Mouse (Mus musculus) hindbrain, embryonic 10.5 days (tissue): ENCODE measurements around the gene Platr17. TPM values are rescaled to one million over a fixed set of nuclear protein-coding genes. Genes with fewer than 3 reads are reported as not detected.

ENCODE experiments used
- DNase-seq: peaks from one replicate; pipeline ENCODE4 v3.0.0-alpha.2; 2017; ENCODE audit warnings: low spot score
- H3K27ac ChIP-seq: fragments of 300-500 bp; sonication (generic); 2 replicates; pipeline ENCODE4 v1.5.1; 2016; ENCODE audit warnings: mild to moderate bottlenecking, moderate library complexity
- H3K27me3 ChIP-seq: fragments of 300-500 bp; sonication (generic); 2 replicates; pipeline ENCODE4 v1.6.1; 2016; ENCODE audit warnings: mild to moderate bottlenecking; ENCODE audit not compliant: poor library complexity, insufficient read depth, severe bottlenecking
- H3K36me3 ChIP-seq: fragments of 300-500 bp; sonication (generic); 2 replicates; pipeline ENCODE4 v1.6.1; 2016; ENCODE audit warnings: mild to moderate bottlenecking, moderate library complexity
- H3K4me1 ChIP-seq: fragments of 300-500 bp; sonication (generic); replicated peaks from 2 replicates; pipeline ENCODE4 v1.6.1; 2016; ENCODE audit warnings: mild to moderate bottlenecking
- H3K4me3 ChIP-seq: fragments of 300-500 bp; sonication (generic); 2 replicates; pipeline ENCODE4 v1.5.1; 2016; ENCODE audit warnings: mild to moderate bottlenecking, moderate library complexity
- H3K9me3 ChIP-seq: fragments of 300-500 bp; sonication (generic); 2 replicates; pipeline ENCODE4 v1.6.1; 2016; ENCODE audit warnings: mild to moderate bottlenecking, moderate library complexity
- WGBS: fragments of 180-500 bp; shearing (Covaris S2); methylation state at CpG from one replicate; pipeline ENCODE4 v1.1.7; 2016; 5-methylcytosine and 5-hydroxymethylcytosine counted together
- polyA plus RNA-seq: library from polyadenylated mRNA; unstranded; fragments of >200 nt; fragmentation: Nextera tagmentation; extraction: Ambion mirVana; gene quantifications from 2 replicates; pipeline ENCODE4 v1.2.1, GENCODE M21; 2016

The Platr17 gene
- polyA plus RNA-seq, 1 experiment from 2014 or later, result 0.34 TPM

DNA sequence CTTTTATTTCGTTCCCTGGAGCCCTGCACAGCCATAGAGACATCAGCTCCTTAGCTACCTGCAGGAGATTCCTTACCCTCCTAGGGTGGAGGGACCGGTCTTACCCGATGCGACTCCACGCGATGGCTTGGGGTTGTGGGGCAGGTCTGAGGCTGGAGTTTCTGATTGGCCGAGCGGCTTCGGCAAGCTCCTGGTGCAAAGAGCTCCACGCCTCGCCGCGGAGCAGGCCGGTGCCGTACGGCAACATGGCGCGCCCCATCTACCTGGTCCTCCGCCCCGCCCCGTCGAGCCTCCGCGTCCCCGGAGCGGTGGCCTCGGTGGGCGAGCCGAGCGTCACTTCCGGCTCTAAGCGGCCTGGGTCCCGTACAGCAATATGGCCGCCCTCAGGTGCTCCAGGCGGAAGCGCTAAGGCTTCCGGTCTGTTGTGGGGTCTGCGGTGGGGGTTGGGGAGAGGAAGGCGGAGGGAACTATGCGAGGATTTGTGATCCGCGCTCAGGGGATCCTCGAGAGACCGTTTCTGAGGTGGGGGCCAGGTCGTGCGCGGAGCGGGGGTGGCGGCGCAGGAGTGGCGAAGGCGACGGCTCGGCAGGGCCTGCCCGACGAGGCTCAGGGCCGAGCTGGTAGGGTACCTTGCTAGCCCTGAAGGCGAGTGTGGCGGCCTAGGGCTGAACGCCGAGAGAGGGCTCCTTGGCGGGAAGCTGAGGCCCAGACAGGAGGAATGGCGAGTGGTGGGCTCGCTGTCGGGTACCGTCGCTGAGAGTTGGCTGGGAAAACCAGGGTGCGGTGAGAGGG lies 4.3 kb downstream of the Platr17 start, which contains the start of gene Daxx:
Gene Daxx (plus strand): TSS at position 338 of the 792 bp plus-strand sequence.
- WGBS, result under 1% methylated on average over 68 of the region's 68 CpGs
- peak; percentile 99 for DNase-seq
- H3K4me1 ChIP-seq, result peaks cover 40% of the 10 kb centered on the region
- peaks cover 40% of the 10 kb centered on the region for H3K36me3 ChIP-seq
- H3K9me3 ChIP-seq, result no peaks in the 10 kb centered on the region
- peak within 1 kb of the TSS; percentile 92 for H3K27ac ChIP-seq
- no peaks in the 10 kb centered on the region for H3K27me3 ChIP-seq
- H3K4me3 ChIP-seq, result peak within 1 kb of the TSS; percentile 95

DNA sequence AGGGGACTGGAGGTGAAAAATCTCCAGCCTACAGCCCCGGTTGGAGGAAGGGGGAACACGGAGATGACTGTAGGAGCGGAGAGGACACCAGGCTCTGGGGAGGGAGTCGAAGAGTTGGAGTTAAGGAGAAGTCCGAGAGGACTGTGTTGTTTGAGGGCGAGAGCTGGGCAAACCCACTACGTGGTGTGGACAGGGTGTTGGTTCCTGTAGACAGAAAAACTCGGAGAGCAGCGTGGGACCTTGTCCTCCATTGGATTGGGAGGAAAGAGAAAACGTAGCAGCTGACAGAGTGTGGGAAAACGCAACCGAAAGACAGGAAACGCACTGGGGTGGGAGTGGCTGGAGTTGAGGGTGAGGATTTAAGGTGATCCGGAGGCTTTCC lies 4.9 kb downstream of the Platr17 start:
- WGBS, result under 1% methylated on average over 14 of the region's 14 CpGs

DNA sequence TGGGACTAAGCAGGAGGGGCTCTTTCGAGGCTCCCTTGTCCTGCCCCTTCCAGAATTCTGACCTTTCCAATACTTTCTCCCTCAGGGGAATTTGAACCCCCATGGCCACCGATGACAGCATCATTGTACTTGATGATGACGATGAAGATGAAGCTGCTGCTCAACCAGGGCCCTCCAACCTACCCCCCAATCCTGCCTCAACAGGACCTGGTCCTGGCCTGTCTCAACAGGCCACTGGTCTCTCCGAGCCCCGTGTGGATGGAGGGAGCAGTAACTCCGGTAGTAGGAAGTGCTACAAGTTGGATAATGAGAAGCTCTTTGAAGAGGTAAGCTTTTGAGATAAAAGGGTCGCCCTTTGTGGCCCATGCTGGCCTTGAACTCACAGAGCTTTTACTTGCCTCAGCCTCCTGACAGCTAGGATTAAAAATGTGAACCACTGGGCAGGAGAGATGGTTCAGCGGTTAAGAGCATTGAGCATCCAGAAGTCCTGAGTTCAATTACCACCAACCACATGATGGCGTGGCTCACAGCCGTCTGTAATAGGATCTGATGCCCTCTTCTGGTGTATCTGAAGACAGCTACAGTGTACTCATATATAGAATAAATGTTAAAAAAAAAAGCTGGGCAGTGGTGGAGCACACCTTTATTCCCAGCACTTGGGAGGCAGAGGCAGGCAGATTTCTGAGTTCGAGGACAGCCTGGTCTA lies 5.6 kb downstream of the Platr17 start:
- no peak for DNase-seq
- H3K27me3 ChIP-seq, result no peaks in the 10 kb centered on the region
- H3K9me3 ChIP-seq, result no peaks in the 10 kb centered on the region
- peaks cover 50% of the 10 kb centered on the region for H3K36me3 ChIP-seq
- WGBS, result 55% methylated on average over 11 of the region's 11 CpGs
- H3K4me1 ChIP-seq, result peaks cover 47% of the 10 kb centered on the region
- H3K4me3 ChIP-seq, result peak overlapping the region; percentile 95
- peak overlapping the region; percentile 92; the same call in 1 of the 2 replicates for H3K27ac ChIP-seq

More for the DNA sequence above, 4.9 kb downstream of the Platr17 start:
- Histone ChIP-seq H3K4me3 (peak overlapping the region; percentile 95), H3K27me3 (no peaks in the 10 kb centered on the region), H3K9me3 (no peaks in the 10 kb centered on the region), H3K27ac (peak overlapping the region; percentile 92), H3K4me1 (peaks cover 41% of the 10 kb centered on the region), H3K36me3 (peaks cover 46% of the 10 kb centered on the region)
- no peak for DNase-seq

- Histone ChIP-seq H3K27ac (no peak overlapping the region), H3K4me1 (peaks cover 51% of the 10 kb centered on the region), H3K9me3 (no peaks in the 10 kb centered on the region), H3K27me3 (no peaks in the 10 kb centered on the region), H3K4me3 (peak overlapping the region; percentile 7; the same call in 1 of the 2 replicates), H3K36me3 (peaks cover 50% of the 10 kb centered on the region)
- DNase-seq, result no peak
- 94% methylated on average over 31 of the region's 31 CpGs for WGBS
Observed at GRCm38 (mm10) chr17:33911052-33911812, 6.3 kb downstream of the Platr17 start.

GRCm38 (mm10) chr17:33911813-33912414 lies 7.0 kb downstream of the Platr17 start:
- Histone ChIP-seq H3K4me3 (peak overlapping the region; percentile 5; the same call in 1 of the 2 replicates), H3K4me1 (peaks cover 58% of the 10 kb centered on the region), H3K9me3 (no peaks in the 10 kb centered on the region), H3K27ac (no peak overlapping the region), H3K36me3 (peaks cover 52% of the 10 kb centered on the region), H3K27me3 (no peaks in the 10 kb centered on the region)
- no peak for DNase-seq
- WGBS, result 89% methylated on average over 28 of the region's 28 CpGs

DNA sequence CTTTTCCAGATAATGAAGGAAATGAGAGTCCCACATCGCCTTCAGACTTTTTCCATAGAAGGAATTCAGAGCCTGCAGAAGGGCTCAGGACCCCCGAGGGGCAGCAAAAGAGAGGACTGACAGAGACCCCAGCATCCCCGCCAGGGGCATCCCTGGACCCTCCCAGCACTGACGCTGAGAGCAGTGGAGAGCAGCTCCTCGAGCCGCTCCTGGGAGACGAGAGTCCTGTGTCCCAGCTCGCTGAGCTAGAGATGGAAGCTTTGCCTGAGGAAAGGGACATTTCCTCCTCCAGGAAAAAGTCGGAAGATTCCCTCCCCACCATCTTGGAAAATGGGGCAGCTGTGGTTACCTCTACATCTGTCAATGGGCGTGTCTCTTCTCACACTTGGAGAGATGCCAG lies 8.3 kb downstream of the Platr17 start:
- no peak for DNase-seq
- no peak overlapping the region for H3K4me3 ChIP-seq

DNA sequence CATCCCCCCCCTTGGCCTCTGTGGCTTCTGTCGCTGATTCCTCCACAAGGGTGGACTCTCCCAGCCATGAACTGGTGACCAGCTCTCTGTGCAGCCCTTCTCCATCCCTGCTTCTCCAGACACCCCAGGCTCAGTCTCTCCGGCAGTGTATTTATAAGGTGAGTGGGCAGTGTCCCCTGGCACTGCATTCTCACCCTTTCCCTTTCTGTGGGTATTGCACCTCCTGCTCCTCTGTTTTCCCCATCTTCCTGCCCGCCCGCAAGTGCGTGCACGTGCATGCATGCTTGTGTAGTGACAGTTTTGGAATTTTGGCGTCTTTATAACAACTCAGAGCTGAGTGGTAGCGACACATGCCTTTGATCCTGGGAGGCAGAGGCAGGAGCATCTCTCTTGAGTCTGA lies 9.0 kb downstream of the Platr17 start:
- Histone ChIP-seq H3K9me3 (0 out of 2 replicates have a peak, but pooled peaks cover 2% of the 10 kb centered on the region), H3K27me3 (0 out of 2 replicates have a peak, but pooled peaks cover 16% of the 10 kb centered on the region), H3K27ac (no peak overlapping the region), H3K36me3 (peaks cover 70% of the 10 kb centered on the region), H3K4me1 (peaks cover 64% of the 10 kb centered on the region), H3K4me3 (0 out of 2 replicates have a peak overlapping the region, but pooled peaks have one; percentile 2)
- DNase-seq, result no peak
- WGBS, result 93% methylated on average over 8 of the region's 8 CpGs

More for the DNA sequence above, 8.3 kb downstream of the Platr17 start:
- Histone ChIP-seq H3K27ac (no peak overlapping the region), H3K9me3 (0 out of 2 replicates have a peak, but pooled peaks cover 2% of the 10 kb centered on the region), H3K27me3 (0 out of 2 replicates have a peak, but pooled peaks cover 10% of the 10 kb centered on the region), H3K36me3 (peaks cover 65% of the 10 kb centered on the region), H3K4me1 (peaks cover 64% of the 10 kb centered on the region)
- 93% methylated on average over 10 of the region's 10 CpGs for WGBS

GRCm38 (mm10) chr17:33914969-33915391 lies 10.0 kb downstream of the Platr17 start:
- peak overlapping the region; percentile 79 for H3K4me3 ChIP-seq
- WGBS, result 69% methylated on average over 13 of the region's 13 CpGs
- H3K4me1 ChIP-seq, result peaks cover 70% of the 10 kb centered on the region
- H3K9me3 ChIP-seq, result 0 out of 2 replicates have a peak, but pooled peaks cover 2% of the 10 kb centered on the region
- no peak overlapping the region for H3K27ac ChIP-seq
- H3K27me3 ChIP-seq, result 0 out of 2 replicates have a peak, but pooled peaks cover 17% of the 10 kb centered on the region
- H3K36me3 ChIP-seq, result peaks cover 70% of the 10 kb centered on the region
- no peak for DNase-seq

- DNase-seq, result peak; percentile 98
- WGBS, result under 1% methylated on average over 34 of the region's 34 CpGs
- peaks cover 65% of the 10 kb centered on the region for H3K36me3 ChIP-seq
- 0 out of 2 replicates have a peak, but pooled peaks cover 2% of the 10 kb centered on the region for H3K9me3 ChIP-seq
- H3K4me3 ChIP-seq, result peak within 1 kb of the TSS; percentile 79
- H3K27ac ChIP-seq, result peak within 1 kb of the TSS; percentile 96
- peaks cover 70% of the 10 kb centered on the region for H3K4me1 ChIP-seq
- H3K27me3 ChIP-seq, result 0 out of 2 replicates have a peak, but pooled peaks cover 17% of the 10 kb centered on the region
Observed at GRCm38 (mm10) chr17:33915671-33916250, 10.8 kb downstream of the Platr17 start, which contains the start of the genes Tapbp and Zbtb22. TSS of gene Tapbp (plus strand) at chr17:33915899. TSS of gene Zbtb22 (plus strand) at chr17:33915904.

DNA sequence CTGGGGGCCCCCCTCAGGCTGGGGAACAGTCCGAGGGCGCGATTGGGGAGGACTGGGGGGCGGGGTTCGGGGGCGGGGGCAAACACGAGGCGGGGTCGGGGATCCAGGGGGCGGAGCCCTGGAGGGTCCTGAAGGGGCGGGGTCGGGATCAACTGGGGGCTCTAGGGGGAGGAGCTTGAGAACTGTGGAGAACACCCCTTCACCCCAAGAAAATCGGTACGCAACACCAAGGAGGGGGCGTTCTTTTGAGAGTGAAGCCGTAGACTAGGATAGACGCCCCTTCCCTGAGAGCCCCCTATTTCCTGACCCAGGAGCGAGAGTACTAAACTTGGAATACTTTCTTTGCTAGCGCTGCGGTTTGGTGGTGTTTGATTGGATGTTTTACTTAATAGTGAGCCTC lies 11.4 kb downstream of the Platr17 start:
- no peak for DNase-seq
- H3K36me3 ChIP-seq, result peaks cover 60% of the 10 kb centered on the region

GRCm38 (mm10) chr17:33916847-33917655 lies 12.1 kb downstream of the Platr17 start:
- H3K27me3 ChIP-seq, result 0 out of 2 replicates have a peak, but pooled peaks cover 17% of the 10 kb centered on the region
- 0 out of 2 replicates have a peak, but pooled peaks cover 2% of the 10 kb centered on the region for H3K9me3 ChIP-seq
- WGBS, result 74% methylated on average over 31 of the region's 31 CpGs
- H3K4me1 ChIP-seq, result peaks cover 71% of the 10 kb centered on the region
- peaks cover 52% of the 10 kb centered on the region for H3K36me3 ChIP-seq
- DNase-seq, result no peak
- peak overlapping the region; percentile 46; the same call in 1 of the 2 replicates for H3K27ac ChIP-seq
- H3K4me3 ChIP-seq, result peak overlapping the region; percentile 79

More for the DNA sequence above, 11.4 kb downstream of the Platr17 start:
- Histone ChIP-seq H3K4me3 (peak overlapping the region; percentile 79), H3K27ac (peak overlapping the region; percentile 96), H3K4me1 (peaks cover 74% of the 10 kb centered on the region), H3K9me3 (0 out of 2 replicates have a peak, but pooled peaks cover 2% of the 10 kb centered on the region), H3K27me3 (0 out of 2 replicates have a peak, but pooled peaks cover 17% of the 10 kb centered on the region)
- 1% methylated on average over 20 of the region's 20 CpGs for WGBS
